Mouse (Mus musculus): ENCODE measurements around the gene Socs4. TPM values are rescaled to one million over a fixed set of nuclear protein-coding genes. Genes with fewer than 3 reads are reported as not detected.

Gene Socs4
- 3.7 and 3.9 TPM in 2 replicates for polyA plus RNA-seq (2015; fragmentation: Nextera tagmentation; extraction: Ambion mirVana)

DNA sequence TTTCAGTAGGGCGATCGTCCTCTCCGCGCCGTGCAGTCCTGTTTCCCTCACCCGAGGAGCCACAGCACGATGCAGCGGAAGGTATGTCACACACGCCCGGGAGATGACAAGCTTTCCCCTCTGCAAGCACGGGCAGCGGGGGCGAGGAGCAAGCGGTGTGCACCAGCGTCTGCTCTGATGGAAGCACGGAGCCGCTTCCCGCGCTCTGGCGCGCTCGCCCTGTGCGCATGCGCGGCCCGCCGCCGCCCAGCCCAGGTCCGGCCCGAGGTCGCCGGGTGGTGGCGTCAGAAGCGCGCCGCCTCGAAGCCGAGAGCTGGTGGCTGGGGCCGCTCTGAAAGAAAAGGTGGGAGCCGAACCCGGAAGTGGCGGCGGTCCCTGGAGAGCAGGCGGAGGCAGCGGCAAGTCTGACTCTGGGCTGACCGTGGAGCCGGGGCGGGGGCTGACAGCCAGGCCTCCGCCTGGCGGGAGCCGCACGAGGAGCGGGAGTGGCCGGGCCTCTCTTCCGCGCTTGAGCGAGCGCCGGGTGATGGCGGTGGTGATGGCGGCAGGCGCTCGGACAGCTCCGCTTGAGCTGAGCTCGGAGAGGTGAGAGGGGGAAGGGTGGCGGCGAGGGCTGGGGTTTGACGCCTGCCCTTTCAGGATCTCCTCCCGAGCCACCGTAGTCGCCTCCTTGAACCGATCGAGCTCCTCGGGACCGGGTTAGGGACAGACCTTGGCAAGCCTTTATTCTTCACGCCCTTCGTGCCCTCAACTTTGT lies at the start of gene Socs4, which contains the start of gene Wdhd1:
Socs4 (plus strand) TSS at position 295 of the 757 bp plus-strand sequence.
Wdhd1 (minus strand) TSS at position 221 of the 757 bp plus-strand sequence.
- H3K4me2 ChIP-seq (replicated peaks) = peak within 1 kb of the TSS; percentile 69
- peak; percentile 98 for ATAC-seq
- no peaks in the 10 kb centered on the region for H3K9me3 ChIP-seq
- peak within 1 kb of the TSS; percentile 94 for H3K27ac ChIP-seq
- under 1% methylated on average over 77 of the region's 77 CpGs for WGBS
- peak within 1 kb of the TSS; percentile 81 for H3K9ac ChIP-seq (replicated peaks)
- peak within 1 kb of the TSS; percentile 71 for H3K4me3 ChIP-seq (replicated peaks)
- H3K36me3 ChIP-seq = peaks cover 2% of the 10 kb centered on the region
- peaks cover 29% of the 10 kb centered on the region for H3K4me1 ChIP-seq (replicated peaks)
- H3K27me3 ChIP-seq = no peaks in the 10 kb centered on the region

- H3K27me3 ChIP-seq = no peaks in the 10 kb centered on the region
- no peak overlapping the region for H3K27ac ChIP-seq
- H3K9ac ChIP-seq (replicated peaks) = no peak overlapping the region
- H3K36me3 ChIP-seq = no peaks in the 10 kb centered on the region
- no peaks in the 10 kb centered on the region for H3K4me1 ChIP-seq (replicated peaks)
- no peak overlapping the region for H3K4me3 ChIP-seq (replicated peaks)
- ATAC-seq = no peak
- H3K4me2 ChIP-seq (replicated peaks) = no peak overlapping the region
- H3K9me3 ChIP-seq = no peaks in the 10 kb centered on the region
- 82% methylated on average over 11 of the region's 11 CpGs for WGBS
Observed at GRCm38 (mm10) chr14:47229796-47230376, 46.8 kb upstream of the Socs4 start.

- H3K36me3 ChIP-seq = no peaks in the 10 kb centered on the region
- no peak overlapping the region for H3K9ac ChIP-seq (replicated peaks)
- no peak overlapping the region for H3K4me2 ChIP-seq (replicated peaks)
- no peak for ATAC-seq
- no peak overlapping the region for H3K4me3 ChIP-seq (replicated peaks)
- H3K4me1 ChIP-seq (replicated peaks) = no peaks in the 10 kb centered on the region
- H3K27ac ChIP-seq = no peak overlapping the region
- H3K27me3 ChIP-seq = no peaks in the 10 kb centered on the region
- no peaks in the 10 kb centered on the region for H3K9me3 ChIP-seq
- 77% methylated on average over 2 of the region's 2 CpGs for WGBS
Observed at GRCm38 (mm10) chr14:47233602-47234001, 43.1 kb upstream of the Socs4 start.

DNA sequence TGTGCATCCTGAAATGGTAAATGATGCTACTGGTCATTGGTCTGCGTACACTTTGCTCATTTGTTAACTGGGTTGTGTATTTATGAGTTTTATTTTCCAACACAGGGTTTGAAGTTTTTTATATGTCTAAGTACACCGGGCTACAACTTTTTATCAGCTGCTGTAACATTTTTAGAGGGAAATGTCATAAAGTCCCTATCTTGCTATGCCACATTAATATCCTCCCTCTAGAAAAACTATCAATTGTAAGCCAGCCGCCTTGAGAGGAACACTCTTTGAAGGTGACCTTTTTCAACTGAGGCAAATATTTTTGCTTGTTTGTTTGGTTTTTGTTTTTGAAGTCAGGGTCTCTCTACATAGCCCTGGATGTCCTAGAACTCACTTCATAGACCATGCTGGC lies 42.7 kb upstream of the Socs4 start:
- ATAC-seq = no peak
- Histone ChIP-seq H3K27ac (no peak overlapping the region), H3K9ac (replicated peaks) (no peak overlapping the region), H3K9me3 (no peaks in the 10 kb centered on the region), H3K4me1 (replicated peaks) (no peaks in the 10 kb centered on the region), H3K4me3 (replicated peaks) (no peak overlapping the region), H3K27me3 (no peaks in the 10 kb centered on the region), H3K36me3 (no peaks in the 10 kb centered on the region), H3K4me2 (replicated peaks) (no peak overlapping the region)
- 96% methylated on average over 3 of the region's 3 CpGs for WGBS

- 66% methylated on average over 5 of the region's 5 CpGs for WGBS
- Histone ChIP-seq H3K27me3 (no peaks in the 10 kb centered on the region), H3K27ac (no peak overlapping the region), H3K36me3 (no peaks in the 10 kb centered on the region), H3K4me1 (replicated peaks) (no peaks in the 10 kb centered on the region), H3K9me3 (no peaks in the 10 kb centered on the region), H3K4me2 (replicated peaks) (no peak overlapping the region), H3K9ac (replicated peaks) (no peak overlapping the region), H3K4me3 (replicated peaks) (no peak overlapping the region)
- no peak for ATAC-seq
Observed at GRCm38 (mm10) chr14:47234526-47235250, 42.0 kb upstream of the Socs4 start.

DNA sequence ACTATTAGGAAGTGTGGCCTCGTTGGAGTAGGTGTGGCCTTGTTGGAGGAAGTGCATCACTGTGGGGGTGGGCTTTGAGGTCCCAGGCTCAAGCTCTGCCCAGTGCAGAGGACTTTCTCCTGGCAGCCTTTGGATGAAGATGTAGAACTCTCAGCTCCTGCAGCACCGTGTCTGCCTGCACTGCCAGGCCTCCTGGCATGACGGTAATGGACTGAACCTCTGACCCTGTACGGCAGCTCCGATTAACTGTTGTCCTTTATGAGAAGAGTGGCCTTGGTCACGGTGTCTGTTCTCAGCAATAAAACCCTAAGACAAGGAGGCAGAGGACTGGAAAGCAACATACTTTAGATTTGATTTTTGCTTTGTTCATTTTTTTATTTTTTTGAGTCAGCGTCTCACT lies 40.2 kb upstream of the Socs4 start:
- no peak for ATAC-seq
- Histone ChIP-seq H3K4me3 (replicated peaks) (no peak overlapping the region), H3K9ac (replicated peaks) (no peak overlapping the region), H3K9me3 (no peaks in the 10 kb centered on the region), H3K36me3 (peaks cover 9% of the 10 kb centered on the region), H3K27me3 (no peaks in the 10 kb centered on the region), H3K27ac (no peak overlapping the region), H3K4me2 (replicated peaks) (no peak overlapping the region), H3K4me1 (replicated peaks) (no peaks in the 10 kb centered on the region)
- 93% methylated on average over 7 of the region's 7 CpGs for WGBS

- no peak for ATAC-seq
- WGBS = 84% methylated on average over 4 of the region's 4 CpGs
- Histone ChIP-seq H3K4me1 (replicated peaks) (no peaks in the 10 kb centered on the region), H3K4me3 (replicated peaks) (no peak overlapping the region), H3K27ac (no peak overlapping the region), H3K27me3 (no peaks in the 10 kb centered on the region), H3K9ac (replicated peaks) (no peak overlapping the region), H3K36me3 (peaks cover 10% of the 10 kb centered on the region), H3K9me3 (no peaks in the 10 kb centered on the region), H3K4me2 (replicated peaks) (no peak overlapping the region)
Observed at GRCm38 (mm10) chr14:47237286-47237685, 39.4 kb upstream of the Socs4 start.

GRCm38 (mm10) chr14:47240600-47240999 lies 36.1 kb upstream of the Socs4 start:
- Histone ChIP-seq H3K4me3 (replicated peaks) (no peak overlapping the region), H3K36me3 (peaks cover 38% of the 10 kb centered on the region), H3K27ac (no peak overlapping the region), H3K9me3 (no peaks in the 10 kb centered on the region), H3K4me1 (replicated peaks) (no peaks in the 10 kb centered on the region), H3K27me3 (no peaks in the 10 kb centered on the region), H3K4me2 (replicated peaks) (no peak overlapping the region), H3K9ac (replicated peaks) (no peak overlapping the region)
- 89% methylated on average over 1 of the region's 1 CpGs for WGBS
- no peak for ATAC-seq

DNA sequence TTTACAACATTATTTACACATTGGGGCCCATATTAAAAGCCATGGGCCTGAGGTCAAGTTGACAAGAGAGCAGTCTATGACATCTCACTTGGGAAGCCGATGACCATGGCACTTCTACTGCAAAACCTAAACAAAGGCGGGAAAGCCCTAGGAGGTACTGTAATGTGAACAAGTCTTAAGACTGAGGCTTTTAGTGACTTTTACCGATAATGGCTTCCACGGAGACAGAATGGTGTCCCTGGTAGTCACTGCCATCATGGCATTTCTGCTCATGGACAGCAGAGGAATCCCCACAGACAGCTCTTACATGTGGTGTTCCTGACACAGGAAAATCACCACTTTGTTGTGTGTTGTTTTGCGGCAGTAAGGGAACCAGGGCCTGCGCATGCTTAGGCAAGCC lies 35.7 kb upstream of the Socs4 start:
- no peaks in the 10 kb centered on the region for H3K4me1 ChIP-seq (replicated peaks)
- H3K36me3 ChIP-seq = peaks cover 42% of the 10 kb centered on the region
- H3K4me2 ChIP-seq (replicated peaks) = no peak overlapping the region
- no peak overlapping the region for H3K4me3 ChIP-seq (replicated peaks)
- H3K27me3 ChIP-seq = no peaks in the 10 kb centered on the region
- no peak overlapping the region for H3K27ac ChIP-seq
- no peak overlapping the region for H3K9ac ChIP-seq (replicated peaks)
- no peaks in the 10 kb centered on the region for H3K9me3 ChIP-seq
- WGBS = 95% methylated on average over 6 of the region's 6 CpGs
- no peak for ATAC-seq

DNA sequence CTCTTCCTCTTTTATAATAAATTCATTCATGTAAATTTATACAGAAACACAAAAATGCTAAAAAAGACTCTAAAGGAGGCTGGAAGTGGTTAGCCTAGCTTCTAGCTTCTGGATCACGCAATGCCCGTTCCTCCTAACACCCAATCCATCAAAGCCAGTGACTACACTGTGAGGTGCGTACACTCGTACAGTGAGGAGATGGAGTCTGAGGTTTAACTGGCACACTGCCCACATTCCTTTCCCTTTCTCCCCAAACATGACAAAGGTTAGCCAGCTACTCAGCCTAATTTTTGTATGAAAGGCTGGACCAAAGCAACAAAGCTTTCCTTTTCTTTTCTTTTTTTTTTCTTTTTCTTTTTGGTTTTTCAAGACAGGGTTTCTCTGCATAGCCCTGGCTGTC lies 34.0 kb upstream of the Socs4 start:
- ATAC-seq = no peak
- Histone ChIP-seq H3K27me3 (no peaks in the 10 kb centered on the region), H3K4me1 (replicated peaks) (no peaks in the 10 kb centered on the region), H3K4me3 (replicated peaks) (no peak overlapping the region), H3K27ac (no peak overlapping the region), H3K9ac (replicated peaks) (no peak overlapping the region), H3K4me2 (replicated peaks) (no peak overlapping the region), H3K9me3 (no peaks in the 10 kb centered on the region), H3K36me3 (peaks cover 59% of the 10 kb centered on the region)
- WGBS = 87% methylated on average over 4 of the region's 4 CpGs

- Histone ChIP-seq H3K4me2 (replicated peaks) (no peak overlapping the region), H3K4me1 (replicated peaks) (no peaks in the 10 kb centered on the region), H3K9ac (replicated peaks) (no peak overlapping the region), H3K27ac (no peak overlapping the region), H3K9me3 (no peaks in the 10 kb centered on the region), H3K36me3 (peaks cover 58% of the 10 kb centered on the region), H3K4me3 (replicated peaks) (no peak overlapping the region), H3K27me3 (no peaks in the 10 kb centered on the region)
- ATAC-seq = no peak
- 88% methylated on average over 6 of the region's 6 CpGs for WGBS
Observed at GRCm38 (mm10) chr14:47249839-47250238, 26.9 kb upstream of the Socs4 start.

DNA sequence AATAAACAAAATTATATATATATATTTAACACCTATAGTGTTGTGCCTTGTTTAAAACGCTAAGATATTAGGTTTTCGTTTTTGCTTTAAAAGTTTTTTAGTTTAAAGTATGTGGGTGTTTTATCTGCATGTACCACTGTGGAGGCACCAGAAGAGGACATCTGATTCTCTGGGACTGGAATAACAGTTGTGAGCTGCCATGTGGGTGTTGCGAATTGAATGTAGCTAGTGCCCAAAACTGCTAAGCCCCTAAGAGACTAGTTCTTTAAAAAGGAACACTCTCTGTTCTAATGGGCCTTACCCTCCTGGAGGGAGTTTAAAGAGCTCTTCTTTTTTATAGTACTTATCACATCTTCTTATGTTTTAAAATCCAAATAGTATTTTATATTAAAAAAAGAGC lies 11.9 kb upstream of the Socs4 start:
- H3K9me3 ChIP-seq = no peaks in the 10 kb centered on the region
- H3K4me3 ChIP-seq (replicated peaks) = no peak overlapping the region
- no peak overlapping the region for H3K4me2 ChIP-seq (replicated peaks)
- no peak overlapping the region for H3K9ac ChIP-seq (replicated peaks)
- no peaks in the 10 kb centered on the region for H3K4me1 ChIP-seq (replicated peaks)
- no peaks in the 10 kb centered on the region for H3K27me3 ChIP-seq
- WGBS = 97% methylated on average over 3 of the region's 3 CpGs
- H3K36me3 ChIP-seq = peaks cover 56% of the 10 kb centered on the region
- no peak for ATAC-seq
- H3K27ac ChIP-seq = no peak overlapping the region
